Mouse (Mus musculus) testis, postnatal 10 days (tissue): ENCODE measurements around the gene Zfp949.
A peak's percentile ranks its signal among the peaks of the same experiment; 100 is the strongest.
"Not testable (repeated sequence)": the region's sequence is repeated elsewhere in the genome, so short reads cannot be mapped to it uniquely, and the experiment has no call there.

Experiments
- DNase-seq: peaks from one replicate; pipeline ENCODE4 v3.0.0; 2021; ENCODE audit warnings: low spot score

Zfp949 gene

DNA sequence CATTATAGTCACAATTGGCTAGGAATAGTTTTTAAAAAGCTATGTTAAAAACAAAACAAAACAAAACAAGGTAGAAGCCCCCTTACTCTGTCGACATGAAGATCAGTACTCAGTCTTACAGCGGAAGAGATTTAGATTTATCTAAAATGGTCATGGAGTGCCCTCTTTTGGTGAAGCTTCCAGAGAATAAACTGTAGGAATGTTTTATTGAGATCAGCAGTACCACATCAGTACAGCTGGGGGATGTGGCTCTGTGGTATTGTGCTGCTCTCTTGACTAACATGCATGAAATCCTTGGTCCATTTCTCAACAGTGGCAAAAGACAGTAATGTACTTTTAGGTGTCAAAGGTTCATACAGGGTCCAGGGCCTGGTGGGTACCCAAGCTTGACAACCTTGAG lies 5.0 kb upstream of the Zfp949 start:
- no peak for DNase-seq

DNA sequence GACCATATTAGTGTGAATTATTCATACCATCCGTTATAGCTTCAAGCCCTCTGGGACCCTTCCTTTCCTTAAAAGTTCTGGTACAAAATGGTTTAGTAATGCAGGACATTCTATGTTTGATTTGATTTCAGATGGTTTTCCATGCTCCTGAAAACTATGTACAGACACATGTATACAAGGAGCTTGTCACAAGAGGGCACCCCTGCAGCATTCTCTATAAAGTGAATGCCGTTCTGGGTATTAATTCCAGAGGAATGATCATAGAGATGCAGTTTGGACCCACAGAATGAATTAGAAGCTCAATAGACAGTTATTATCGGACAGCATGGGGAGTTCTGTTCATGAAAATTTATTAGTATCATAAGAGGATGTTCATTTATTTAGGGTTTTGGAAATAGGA lies 2.3 kb upstream of the Zfp949 start:
- DNase-seq = no peak

DNA sequence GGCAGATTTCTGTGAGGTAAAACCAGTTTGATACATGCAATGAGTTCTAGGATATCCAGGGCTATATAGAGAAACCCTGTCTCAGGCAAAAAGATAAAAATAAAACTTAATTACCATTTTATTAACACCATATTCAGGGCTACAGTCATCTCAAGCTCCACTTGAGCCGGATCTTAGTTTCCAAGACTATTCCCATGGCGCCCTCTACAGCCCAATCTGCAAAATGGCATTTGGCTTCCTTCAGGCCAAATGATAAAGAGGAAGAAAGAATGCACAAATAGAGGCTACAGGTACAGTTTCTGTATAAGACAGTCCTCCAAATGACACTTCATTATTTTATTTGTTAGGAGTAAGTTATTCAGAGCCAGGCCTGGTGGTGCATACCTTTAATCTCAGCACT lies 1.7 kb upstream of the Zfp949 start:
- peak; percentile 64 for DNase-seq

DNA sequence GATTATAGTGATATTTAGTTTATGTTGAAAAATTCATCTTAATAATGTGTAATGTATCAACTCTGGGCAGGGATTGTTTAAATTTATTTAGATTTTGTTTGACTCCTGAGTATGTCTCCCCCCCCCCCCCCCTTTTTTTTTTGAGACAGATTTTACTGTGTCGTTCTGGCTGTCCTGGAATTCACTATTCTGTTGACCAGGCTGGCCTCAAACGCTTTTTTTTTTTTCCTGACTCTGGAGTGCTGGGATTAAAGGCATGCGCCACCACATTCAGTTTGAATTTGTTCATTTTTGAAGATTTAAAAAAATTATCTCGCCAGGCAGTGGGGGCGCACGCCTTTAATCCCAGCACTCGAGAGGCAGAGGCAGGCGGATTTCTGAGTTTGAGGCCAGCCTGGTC lies 1.2 kb upstream of the Zfp949 start:
- DNase-seq = no peak

DNA sequence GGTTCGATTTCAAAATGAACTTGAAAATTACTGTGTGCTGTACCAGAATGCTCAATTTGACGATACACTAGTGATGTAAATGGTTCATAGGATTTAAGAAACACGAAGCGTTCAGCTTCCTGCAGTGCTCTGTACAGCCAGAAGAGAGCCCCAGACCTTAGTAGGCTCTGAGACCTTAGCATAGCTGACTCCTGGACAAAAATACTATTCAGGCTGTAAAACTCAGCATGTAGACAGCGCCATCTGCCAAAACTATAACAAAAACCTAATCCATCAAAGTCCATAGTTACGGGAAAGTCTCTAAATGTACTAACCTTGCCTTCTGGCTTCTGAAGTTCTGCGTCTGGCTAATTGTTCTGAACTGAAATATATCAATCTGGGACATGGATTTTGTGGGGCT lies 550 bp upstream of the Zfp949 start:
- DNase-seq = no peak

DNA sequence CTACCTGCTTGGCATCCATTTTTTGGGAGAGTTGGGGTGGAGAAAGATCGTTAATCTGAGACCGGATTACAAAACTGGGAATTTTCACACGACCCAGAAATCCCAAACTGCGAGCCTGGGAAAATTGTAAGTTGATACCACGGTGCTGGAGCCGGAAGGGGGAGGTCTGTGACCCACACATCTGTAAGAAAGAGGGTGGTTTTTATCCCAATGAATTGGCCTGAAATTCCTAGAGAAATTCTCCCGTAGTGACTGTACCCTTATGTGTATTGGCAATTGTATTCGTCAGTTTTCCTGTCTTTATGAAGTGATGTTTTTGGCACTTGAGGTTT lies 760 bp downstream of the Zfp949 start:
- DNase-seq = no peak

DNA sequence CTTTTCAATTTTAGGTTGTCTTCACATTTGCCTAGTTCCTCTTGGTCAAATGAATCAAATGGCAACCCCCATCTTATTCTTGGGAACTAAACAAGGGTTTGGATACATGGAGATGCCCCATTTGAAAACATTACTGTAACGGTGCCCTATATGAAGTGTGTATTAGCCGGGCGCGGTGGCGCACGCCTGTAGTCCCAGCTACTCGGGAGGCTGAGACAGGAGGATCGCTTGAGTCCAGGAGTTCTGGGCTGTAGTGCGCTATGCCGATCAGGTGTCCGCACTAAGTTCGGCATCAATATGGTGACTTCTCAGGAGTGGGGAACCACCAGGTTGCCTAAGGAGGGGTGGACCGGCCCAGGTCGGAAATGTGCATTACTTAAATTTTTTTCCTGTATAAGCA lies 5.3 kb downstream of the Zfp949 start:
- no peak for DNase-seq

DNA sequence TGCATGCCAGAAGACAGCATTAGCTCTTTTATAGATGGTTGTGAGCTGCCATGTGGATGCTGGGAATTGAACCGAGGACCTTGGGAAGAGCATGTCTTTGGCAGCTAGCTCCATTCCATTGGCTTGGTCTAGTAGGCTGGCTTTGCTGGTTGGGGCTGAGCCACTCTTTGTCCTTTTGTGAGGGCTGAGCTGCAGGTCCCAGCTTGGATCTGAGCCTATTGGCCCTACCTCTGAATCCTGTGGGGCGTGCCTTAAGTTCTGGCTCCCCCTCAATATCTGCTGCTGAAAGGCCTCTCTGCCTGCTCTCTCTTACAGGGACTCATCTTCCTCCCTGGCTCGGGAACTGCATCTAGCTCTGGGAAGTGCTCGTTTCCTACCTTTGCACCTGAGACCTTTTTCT lies 10.3 kb downstream of the Zfp949 start:
- DNase-seq = no peak

DNA sequence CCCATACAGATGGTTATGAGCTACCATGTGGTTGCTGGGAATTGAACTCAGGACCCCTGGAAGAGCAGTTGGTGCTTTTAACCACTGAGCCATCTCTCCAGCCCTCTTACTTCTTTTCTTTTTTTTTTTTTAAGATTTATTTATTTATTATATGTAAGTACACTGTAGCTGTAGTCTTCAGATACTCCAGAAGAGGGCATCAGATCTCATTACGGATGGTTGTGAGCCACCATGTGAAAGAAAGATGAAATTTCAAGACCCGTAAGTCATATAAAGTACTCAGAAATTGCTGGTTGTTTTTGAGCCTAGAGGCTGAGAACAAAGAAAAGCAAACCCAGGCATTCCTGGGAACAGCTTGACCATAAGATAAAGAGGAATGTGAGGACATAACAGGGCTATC lies 13.7 kb downstream of the Zfp949 start:
- DNase-seq = not testable (repeated sequence)

DNA sequence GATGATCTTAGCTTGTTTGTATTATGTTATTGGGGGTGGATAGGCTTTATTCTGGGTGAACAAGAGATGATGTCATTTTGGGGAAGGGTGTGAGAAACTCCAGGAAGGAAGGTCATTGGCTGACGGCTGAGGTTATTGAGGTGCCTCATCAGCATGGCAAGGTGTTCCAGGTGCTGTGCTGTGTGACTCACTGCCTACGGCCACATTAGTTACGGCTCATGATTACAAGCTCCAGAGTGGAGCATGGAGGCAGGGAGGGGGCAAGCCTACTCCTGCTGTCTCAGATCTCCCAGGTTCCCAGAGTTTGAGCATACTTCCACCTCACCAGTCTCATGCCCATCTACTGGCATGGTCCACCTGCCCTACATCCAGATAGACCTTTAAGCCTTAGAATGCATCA lies 22.7 kb downstream of the Zfp949 start:
- not testable (repeated sequence) for DNase-seq

DNA sequence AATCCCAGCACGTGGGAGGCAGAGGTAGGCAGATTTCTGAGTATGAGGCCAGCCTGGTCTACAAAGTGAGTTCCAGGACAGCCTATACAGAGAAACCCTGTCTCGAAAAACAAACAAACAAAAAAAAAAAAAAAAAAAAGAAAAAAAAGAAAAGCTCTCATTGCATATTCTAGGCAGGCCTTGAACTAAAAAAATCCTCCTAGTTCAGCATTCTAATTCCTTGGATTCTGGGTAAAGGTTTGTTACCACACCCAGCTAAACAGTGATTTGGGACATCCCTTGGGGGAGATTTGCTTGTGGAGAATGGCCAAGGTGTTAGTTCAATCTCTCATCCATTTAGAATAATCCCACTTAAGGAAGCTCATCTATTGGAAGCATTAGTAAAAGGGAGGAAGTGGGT lies 32.8 kb downstream of the Zfp949 start, which contains the start of gene Trim43a:
TSS of gene Trim43a (plus strand) at position 301 of the 400 bp plus-strand sequence.
- DNase-seq = not testable (repeated sequence)

DNA sequence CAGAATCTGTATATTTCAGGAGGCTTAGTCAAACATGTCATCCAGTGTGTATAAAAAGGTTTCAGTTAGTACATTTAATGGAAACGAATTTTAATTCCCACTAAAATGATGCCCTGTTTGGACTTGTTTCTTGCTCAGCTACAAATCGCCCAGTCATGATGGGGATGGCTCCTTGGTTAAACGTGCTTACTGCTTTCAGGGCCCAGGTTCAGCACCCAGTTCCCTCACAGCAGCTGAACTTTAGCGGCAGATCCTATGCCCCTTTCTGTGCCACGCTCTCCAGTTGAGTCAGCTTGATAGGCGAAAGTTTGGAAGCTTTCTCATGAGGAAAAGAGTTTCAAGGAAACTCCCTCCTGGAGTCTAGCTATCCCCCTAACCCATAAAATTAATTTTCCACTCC lies 45.9 kb downstream of the Zfp949 start:
- not testable (repeated sequence) for DNase-seq

DNA sequence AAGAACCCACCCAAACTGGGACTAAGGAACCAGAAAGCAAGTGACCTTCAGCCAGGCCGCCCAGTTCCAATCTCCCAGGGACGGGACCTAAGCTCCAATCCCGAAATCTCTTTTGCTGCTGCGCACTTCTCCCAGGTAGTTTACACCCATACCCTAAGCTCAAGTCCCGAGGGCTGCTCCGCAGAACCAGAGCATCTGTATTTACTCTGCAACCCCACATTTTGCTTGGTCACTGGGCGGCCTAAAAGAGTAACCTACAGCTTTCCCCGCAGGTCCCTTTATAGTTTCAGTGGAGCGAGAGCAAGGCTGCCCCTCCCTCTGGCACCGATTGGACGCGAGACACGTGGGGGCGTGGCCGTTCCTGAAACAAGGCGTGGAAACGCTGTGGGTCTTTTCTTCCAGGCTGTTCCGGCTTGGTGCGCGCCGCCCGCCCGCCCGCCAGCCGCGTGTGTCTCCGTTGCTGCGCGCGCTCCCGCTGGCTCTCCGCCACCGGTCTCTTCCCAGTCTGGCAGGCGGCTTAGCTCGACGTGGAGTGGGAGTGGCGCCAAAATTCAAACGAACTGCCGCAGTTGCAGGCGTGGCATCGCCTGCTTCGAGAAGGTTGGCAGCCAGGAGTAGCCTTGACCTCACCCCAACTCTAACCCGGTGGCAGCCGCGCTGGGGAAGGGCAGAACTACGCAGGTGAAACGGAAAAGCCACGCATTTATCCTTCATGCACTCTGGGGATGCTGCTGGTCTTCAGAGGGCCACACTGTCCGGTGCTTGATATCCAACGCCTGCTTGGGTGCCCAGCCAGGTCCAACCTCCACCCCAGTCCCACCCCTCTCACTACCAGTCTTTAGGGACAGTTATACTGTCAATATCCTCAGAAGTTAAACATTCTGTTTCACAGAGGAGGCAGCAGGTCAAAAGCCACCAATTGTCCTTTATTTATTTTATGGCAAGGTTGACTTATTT lies 51.7 kb downstream of the Zfp949 start:
- peak; percentile 100 for DNase-seq
